Mouse (Mus musculus) 3T3-L1 (cell line): ENCODE results near the gene Nelfb.

Experiments used
- DNase-seq: peaks from one replicate; pipeline ENCODE4 v3.0.0-alpha.2; 2015; ENCODE audit warnings: low read depth, low spot score

Nelfb gene

GRCm38 (mm10) chr2:25176573-25176972, 34.7 kb downstream of the Nelfb start:
- DNase-seq, result peak; percentile 74

DNA sequence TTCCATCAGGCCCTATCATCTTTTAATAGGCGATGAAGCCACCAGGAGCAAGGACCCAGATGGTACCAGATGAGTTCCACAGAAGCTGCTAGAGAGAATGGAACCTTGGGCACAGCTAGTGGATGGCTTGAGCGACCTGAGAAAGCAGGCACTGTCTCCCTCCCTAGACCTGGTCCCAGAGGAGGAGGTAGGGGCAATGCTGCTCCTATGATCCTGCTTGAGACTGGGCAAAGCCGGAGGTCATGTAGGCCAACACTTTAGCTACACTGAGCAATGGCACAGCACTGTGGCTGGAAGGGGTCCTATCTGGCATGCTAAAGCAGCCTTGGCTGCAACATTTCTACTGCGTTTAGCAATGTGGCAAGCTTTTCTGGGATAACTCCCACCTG, 35.6 kb downstream of the Nelfb start:
- DNase-seq, result no peak

DNA sequence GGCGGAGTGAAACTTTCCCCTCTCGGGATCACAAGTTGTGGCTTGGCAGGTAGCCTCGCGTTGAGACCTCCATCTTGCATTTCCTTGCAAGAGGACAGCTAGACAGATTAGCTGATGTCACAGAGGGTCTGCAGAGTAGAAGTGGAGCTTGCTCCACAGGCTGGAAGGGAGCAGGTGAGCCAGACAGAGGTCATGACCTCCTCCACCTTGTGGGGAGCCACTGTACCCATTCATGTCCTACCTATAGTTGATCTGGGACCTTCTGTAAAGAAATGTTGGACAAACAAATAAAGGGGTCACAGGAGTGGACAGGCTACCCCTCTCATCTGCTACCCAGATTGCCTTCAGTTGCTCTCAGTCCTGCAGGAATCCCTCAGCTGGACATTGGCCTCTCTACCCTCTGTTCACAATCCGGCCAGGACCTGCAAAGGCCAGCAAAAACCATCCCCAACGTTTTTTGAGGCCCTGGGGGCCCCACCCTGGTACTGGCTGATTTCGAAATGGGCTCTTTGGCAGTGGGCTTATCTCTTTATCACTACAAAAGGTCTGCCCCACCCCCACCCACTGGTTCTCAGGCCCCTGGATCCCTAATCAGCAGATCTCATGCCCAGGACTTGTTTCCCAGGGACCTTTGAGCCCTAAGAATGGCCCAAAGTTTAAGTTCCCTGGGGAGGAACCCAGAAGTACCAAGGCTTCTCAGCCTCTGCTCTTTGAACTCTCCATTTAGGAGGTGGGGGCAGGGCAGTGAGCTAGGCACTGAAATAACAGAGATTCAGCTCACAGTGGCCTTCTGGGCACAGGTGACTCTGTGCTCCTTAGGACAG, 36.2 kb downstream of the Nelfb start:
- DNase-seq, result no peak

- no peak for DNase-seq
Observed at GRCm38 (mm10) chr2:25173821-25174220, 37.5 kb downstream of the Nelfb start.

DNA sequence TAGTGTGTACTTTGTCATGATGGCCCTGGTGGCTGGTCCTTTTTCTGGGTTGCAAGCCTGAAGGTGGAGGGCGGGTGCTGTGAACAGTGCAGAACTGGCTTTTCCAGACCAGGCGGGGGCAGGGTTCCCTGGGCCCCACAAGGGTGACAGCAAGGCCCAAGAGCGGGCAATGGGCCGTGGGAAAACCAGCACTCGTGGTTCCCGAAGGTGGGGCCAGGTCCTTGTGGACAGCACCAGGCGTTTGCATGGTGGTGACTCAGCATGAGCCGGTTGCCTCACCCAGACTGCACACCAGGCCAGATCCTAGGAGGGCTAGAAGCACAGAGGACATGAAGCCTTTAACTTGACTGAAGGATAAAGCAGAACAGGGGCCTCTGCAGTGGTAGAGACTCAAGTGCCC, 38.7 kb downstream of the Nelfb start:
- peak; percentile 79 for DNase-seq

DNA sequence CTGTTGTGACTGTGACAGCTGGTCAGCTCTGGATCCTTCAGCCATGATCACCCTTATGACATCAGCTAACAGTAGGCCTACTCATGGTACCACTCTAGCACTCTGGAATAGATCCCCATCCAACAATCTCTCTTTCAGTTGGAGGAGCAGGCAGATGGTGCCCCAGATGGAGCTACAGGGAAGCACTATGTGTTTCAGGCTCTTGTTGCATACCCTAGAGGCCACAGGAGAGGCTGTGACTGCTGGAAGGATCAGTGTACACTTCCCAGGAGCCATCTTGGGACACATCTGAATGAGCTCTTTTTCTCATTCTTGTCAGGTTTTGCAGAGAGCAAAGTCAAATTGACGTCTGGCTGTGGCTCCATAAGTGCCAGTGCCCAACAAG, 39.5 kb downstream of the Nelfb start:
- DNase-seq, result no peak

DNA sequence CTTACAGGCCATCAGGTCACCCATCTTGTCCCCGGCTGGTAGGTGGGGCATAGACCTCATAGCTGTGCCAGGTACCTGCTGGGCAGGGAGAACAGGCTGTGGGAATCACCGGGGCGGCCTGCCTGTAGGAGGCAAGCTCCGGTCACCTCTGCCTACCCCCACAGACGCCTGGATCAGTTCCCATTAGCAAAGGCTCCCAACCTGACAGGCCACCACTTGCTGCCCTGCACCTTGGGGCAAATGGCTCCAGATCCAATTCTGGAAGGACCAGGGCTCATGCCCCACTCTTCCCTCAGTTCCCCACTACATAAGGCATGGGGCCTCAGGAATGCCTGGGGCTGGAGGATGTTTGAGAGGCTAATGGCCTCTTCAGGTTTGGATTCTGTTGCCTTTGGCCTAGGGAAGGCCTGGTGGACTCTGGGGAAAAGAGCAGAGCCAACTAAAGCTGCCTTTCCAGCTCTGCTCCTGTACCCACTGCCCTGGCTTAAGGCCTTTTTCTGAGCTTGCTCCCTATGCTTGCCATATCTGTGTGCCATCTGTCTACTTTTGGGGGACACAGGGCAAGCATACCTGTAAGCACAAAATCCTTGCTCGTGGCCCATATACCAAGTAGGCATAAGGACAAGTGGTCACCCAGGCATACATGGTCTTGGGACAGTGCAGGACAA, 40.1 kb downstream of the Nelfb start:
- DNase-seq, result no peak

- no peak for DNase-seq
Observed at GRCm38 (mm10) chr2:25170326-25171100, 40.8 kb downstream of the Nelfb start.

- no peak for DNase-seq
Observed at GRCm38 (mm10) chr2:25169778-25170177, 41.5 kb downstream of the Nelfb start.

DNA sequence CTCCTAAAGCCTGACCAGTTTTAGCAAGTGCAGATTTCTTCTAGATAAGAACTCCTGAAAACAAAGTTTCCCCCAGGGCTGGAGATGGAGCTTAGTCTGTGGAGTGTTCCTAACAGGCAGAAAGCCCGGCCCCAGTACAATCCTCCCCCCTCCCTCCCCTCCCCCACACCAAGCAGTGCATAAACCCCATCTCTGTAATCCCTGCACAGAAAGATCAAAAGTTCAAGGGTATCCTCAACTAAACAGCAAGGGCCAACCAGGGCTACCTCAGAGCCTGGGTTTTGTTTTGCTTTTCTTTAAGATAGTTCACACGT, 42.7 kb downstream of the Nelfb start:
- no peak for DNase-seq

DNA sequence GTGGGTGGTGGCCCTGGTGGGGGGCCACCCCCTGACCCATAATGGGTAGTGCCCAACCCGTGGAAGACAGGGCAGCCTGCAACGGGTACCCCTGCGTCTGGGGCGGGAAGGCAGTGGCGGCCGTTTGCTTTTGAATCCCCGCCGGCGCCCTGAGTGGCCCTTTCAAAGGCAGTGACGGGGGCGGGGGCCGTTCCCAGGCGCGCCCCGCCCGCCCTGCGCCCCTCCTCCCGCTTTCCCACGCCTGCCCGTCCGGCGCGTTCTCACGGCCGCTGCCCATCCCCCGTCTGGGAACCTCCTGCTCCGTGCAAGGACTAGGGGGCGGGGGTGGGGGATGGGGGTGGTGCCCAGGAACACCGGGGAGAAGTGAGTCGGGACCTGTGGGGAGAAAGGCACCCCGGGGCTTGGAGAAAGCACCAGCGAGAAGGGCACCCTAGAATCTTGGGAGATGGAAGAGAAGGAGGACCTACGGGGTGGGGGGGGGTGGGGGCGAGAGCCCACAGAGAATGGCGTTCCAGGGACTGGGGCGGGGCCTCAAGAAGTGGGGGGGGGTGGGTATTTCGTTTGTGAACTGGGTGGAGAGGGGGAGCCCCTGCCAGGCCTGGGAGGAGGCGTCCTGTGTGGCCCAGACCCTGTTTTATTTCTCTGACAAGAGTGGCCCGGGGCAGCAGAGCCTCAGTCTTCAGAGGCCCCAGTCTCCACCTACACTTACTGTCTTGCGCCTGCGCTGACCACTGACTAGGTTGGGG, 43.2 kb downstream of the Nelfb start:
- no peak for DNase-seq

DNA sequence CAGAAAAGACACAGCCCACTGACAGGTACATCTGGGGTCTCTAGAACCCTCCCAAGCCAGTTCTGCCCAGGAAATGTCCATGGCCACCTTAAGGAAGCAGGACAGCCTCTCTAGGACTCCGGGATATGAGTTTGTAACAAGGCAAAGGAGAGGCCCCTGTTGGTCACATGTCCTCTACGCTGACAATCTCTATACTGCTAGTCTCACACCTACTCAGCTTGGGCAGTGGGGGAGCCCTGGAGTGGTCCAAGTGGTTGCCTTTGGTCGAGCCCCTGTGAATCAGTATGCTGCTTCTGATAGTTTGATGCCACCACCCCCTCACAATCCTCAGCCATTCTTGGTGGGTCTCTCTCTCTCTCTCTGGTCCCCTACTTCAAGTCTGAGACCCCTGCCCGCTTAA, 43.8 kb downstream of the Nelfb start:
- DNase-seq, result no peak

GRCm38 (mm10) chr2:25157655-25158054, 53.6 kb downstream of the Nelfb start:
- DNase-seq, result peak; percentile 75

GRCm38 (mm10) chr2:25156990-25157389, 54.3 kb downstream of the Nelfb start:
- peak; percentile 58 for DNase-seq

DNA sequence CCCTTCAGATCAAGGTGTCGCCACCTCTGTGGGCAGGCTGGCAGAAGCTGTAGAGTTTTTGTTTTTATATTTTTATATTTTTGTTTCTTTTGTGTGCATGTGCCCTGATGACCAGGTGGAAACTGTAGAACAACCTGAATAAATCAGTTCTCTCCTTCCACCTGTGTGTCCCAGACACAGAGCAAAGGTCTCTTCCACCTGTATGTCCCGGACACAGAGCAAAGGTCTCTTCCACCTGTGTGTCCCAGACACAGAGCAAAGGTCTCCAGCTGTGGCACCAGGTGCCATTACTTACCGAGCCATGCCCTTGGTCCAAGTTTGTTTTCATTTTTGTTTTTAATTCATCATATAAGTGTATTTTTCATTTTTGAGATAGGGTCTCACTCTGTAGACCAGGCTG, 55.1 kb downstream of the Nelfb start:
- no peak for DNase-seq

GRCm38 (mm10) chr2:25151280-25151956, 59.9 kb downstream of the Nelfb start:
- DNase-seq, result no peak
